ENCODE assay signal across 8 mouse cellular contexts in the genomic region with DNA sequence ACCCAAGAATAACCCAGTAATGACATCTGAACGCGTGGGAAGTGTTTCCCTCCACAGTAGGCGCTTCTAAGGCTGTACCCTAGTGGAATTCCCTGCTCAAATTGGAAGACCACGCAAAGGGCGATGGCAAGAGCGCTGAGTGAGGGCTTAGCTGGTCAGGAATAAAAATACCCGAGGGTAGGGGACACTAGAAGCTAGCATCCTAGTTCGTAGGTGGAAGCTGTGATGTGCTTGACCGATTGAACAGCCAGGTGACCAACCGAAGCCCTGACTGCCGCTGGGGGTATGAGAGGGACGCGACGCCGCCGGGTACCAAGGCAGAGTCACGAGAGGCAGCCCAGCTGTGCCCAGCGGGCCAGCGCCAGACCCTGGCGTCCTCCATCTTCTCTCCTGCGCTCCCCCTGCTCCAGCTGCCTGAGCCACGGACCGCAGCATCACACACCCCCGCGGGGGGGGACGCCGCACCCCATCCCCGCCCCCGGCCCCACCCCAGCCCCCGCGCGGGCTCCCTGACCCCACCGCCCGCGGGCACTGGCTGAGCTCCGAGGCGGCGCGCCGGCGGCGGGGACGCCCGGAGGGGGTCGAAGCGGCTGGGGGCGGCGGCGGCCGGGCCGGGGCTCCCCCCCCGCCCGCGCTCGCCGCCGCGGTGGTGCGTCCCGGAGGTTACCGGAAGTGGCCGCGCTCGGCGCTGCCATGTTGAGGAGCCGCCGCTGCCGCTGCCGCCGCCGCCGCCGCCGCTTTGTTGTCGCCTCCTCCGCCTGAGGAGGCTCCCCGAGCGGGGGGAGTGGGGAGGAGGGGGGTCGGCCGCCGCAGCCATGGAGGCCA. TPM values are rescaled to one million over a fixed set of nuclear protein-coding genes. Genes with fewer than 3 reads are reported as not detected.
DNase-seq lines count a peak whose midpoint lies in the region; ATAC-seq and TF ChIP-seq lines count a peak whose summit lies in the region.

A gene (plus strand): TSS at position 694 of the 825 bp plus-strand sequence.

- WGBS in forebrain, embryonic 10.5 days, result under 1% methylated on average over 75 of the region's 81 CpGs
- WGBS in heart, embryonic 13.5 days, result under 1% methylated on average over 41 of the region's 81 CpGs
- WGBS in kidney, postnatal 0 days, result under 1% methylated on average over 49 of the region's 81 CpGs
- under 1% methylated on average over 62 of the region's 81 CpGs for WGBS in liver, embryonic 13.5 days (ENCODE audit: insufficient replicate concordance)

- peak within 1 kb of the TSS; percentile 99 for H3K9ac ChIP-seq in heart, embryonic 13.5 days
- peak within 1 kb of the TSS; percentile 98 for H3K9ac ChIP-seq in kidney, postnatal 0 days (ENCODE audit: low read depth, low read length)
- peak within 1 kb of the TSS; percentile 91 for H3K9ac ChIP-seq in liver, embryonic 13.5 days

- H3K36me3 ChIP-seq in forebrain, embryonic 10.5 days (replicated peaks), result peaks cover 2% of the 10 kb centered on the region
- H3K36me3 ChIP-seq in heart, embryonic 13.5 days, result no peaks in the 10 kb centered on the region
- no peaks in the 10 kb centered on the region for H3K36me3 ChIP-seq in kidney, postnatal 0 days (ENCODE audit: insufficient read depth, low read length)
- no peaks in the 10 kb centered on the region for H3K36me3 ChIP-seq in liver, embryonic 13.5 days
- peaks cover 3% of the 10 kb centered on the region; the same call in 1 of the 2 replicates for H3K36me3 ChIP-seq in splenic B cell, adult 2 months (ENCODE audit: control insufficient read depth, insufficient read depth, low read length, poor library complexity, severe bottlenecking)

- peak within 1 kb of the TSS; percentile 96 for H3K4me3 ChIP-seq in forebrain, embryonic 10.5 days
- H3K4me3 ChIP-seq in heart, embryonic 13.5 days, result peak within 1 kb of the TSS; percentile 96
- peak within 1 kb of the TSS; percentile 100 for H3K4me3 ChIP-seq in kidney, postnatal 0 days (replicated peaks; ENCODE audit: low read depth, low read length)
- H3K4me3 ChIP-seq in liver, embryonic 13.5 days (replicated peaks), result peak within 1 kb of the TSS; percentile 92

- peak within 1 kb of the TSS; percentile 95 for H3K4me2 ChIP-seq in heart, embryonic 13.5 days
- H3K4me2 ChIP-seq in kidney, postnatal 0 days (ENCODE audit: low read length), result peak within 1 kb of the TSS; percentile 90
- H3K4me2 ChIP-seq in liver, embryonic 13.5 days, result peak within 1 kb of the TSS; percentile 92

- peak within 1 kb of the TSS; percentile 100 for H3K27ac ChIP-seq in forebrain, embryonic 10.5 days
- peak within 1 kb of the TSS; percentile 98 for H3K27ac ChIP-seq in heart, embryonic 13.5 days (replicated peaks)
- H3K27ac ChIP-seq in kidney, postnatal 0 days, result peak within 1 kb of the TSS; percentile 98
- peak within 1 kb of the TSS; percentile 89 for H3K27ac ChIP-seq in liver, embryonic 13.5 days

- peaks cover 45% of the 10 kb centered on the region for H3K4me1 ChIP-seq in forebrain, embryonic 10.5 days
- peaks cover 39% of the 10 kb centered on the region for H3K4me1 ChIP-seq in heart, embryonic 13.5 days
- peaks cover 24% of the 10 kb centered on the region for H3K4me1 ChIP-seq in kidney, postnatal 0 days (replicated peaks; ENCODE audit: insufficient read depth, low read length)
- peaks cover 40% of the 10 kb centered on the region for H3K4me1 ChIP-seq in liver, embryonic 13.5 days (replicated peaks)

- TF ChIP-seq CTCF in kidney, postnatal 0 days (IDR thresholded peaks at IDR 0.05; ENCODE audit: low read depth), result no peak

- ATAC-seq in CD4-positive, CD25-positive, alpha-beta regulatory T cell, adult 4 months, result peak; percentile 64
- peak; percentile 72 for ATAC-seq in heart, embryonic 13.5 days (ENCODE audit: extremely low read depth, insufficient number of reproducible peaks, low FRiP score, low TSS enrichment)
- peak; percentile 84 for ATAC-seq in kidney, postnatal 0 days (replicated peaks; ENCODE audit: low FRiP score, low read depth)
- peak; percentile 83 for ATAC-seq in liver, embryonic 13.5 days (ENCODE audit: low read depth)

- no peaks in the 10 kb centered on the region for H3K27me3 ChIP-seq in forebrain, embryonic 10.5 days (ENCODE audit: poor library complexity, severe bottlenecking)
- no peaks in the 10 kb centered on the region for H3K27me3 ChIP-seq in heart, embryonic 13.5 days (replicated peaks)
- H3K27me3 ChIP-seq in kidney, postnatal 0 days (ENCODE audit: insufficient read depth, low read length), result no peaks in the 10 kb centered on the region
- no peaks in the 10 kb centered on the region; the same call in 1 of the 2 replicates for H3K27me3 ChIP-seq in liver, embryonic 13.5 days
- H3K27me3 ChIP-seq in splenic B cell, adult 2 months (ENCODE audit: control insufficient read depth, insufficient read depth, low read length, poor library complexity, severe bottlenecking), result no peaks in the 10 kb centered on the region

- DNase-seq in c-Kit-negative CD71-positive TER-119-positive erythroid progenitor cells, embryonic 14.5 days (ENCODE audit: low read depth, low spot score), result peak; percentile 70
- peak; percentile 85 for DNase-seq in forebrain, embryonic 10.5 days (ENCODE audit: extremely low spot score, low spot score)
- peak; percentile 87 for DNase-seq in kidney, postnatal 0 days (ENCODE audit: low spot score)
- peak; percentile 70 for DNase-seq in liver, embryonic 13.5 days
- DNase-seq in natural killer cell, adult 2 months (ENCODE audit: low spot score in 2 of 2), result peak; percentile 72 to 77
- peak; percentile 81 for DNase-seq in splenic B cell, adult 2 months (ENCODE audit: low read depth, low spot score)

- H3K9me3 ChIP-seq in forebrain, embryonic 10.5 days, result no peaks in the 10 kb centered on the region
- no peaks in the 10 kb centered on the region for H3K9me3 ChIP-seq in heart, embryonic 13.5 days
- H3K9me3 ChIP-seq in kidney, postnatal 0 days (replicated peaks; ENCODE audit: low read length), result no peaks in the 10 kb centered on the region
- H3K9me3 ChIP-seq in liver, embryonic 13.5 days (replicated peaks), result no peaks in the 10 kb centered on the region

RNA-seq across cellular contexts. Expression of the gene that starts here (rescaled TPM):
- polyA plus RNA-seq in CD4-positive, CD25-positive, alpha-beta regulatory T cell, adult 4 months (2017; shearing (Covaris generic)), result 10 to 100 TPM; 23.6 to 25.6 TPM
- 61.6 and 62.6 TPM in 2 replicates for polyA plus RNA-seq in forebrain, embryonic 10.5 days (2016; fragmentation: Nextera tagmentation; extraction: Ambion mirVana)
- polyA plus RNA-seq in heart, embryonic 13.5 days (2015; fragmentation: Nextera tagmentation; extraction: Ambion mirVana), result 21.9 and 22.1 TPM in 2 replicates
- polyA plus RNA-seq in kidney, postnatal 0 days (2015; fragmentation: Nextera tagmentation; extraction: Ambion mirVana), result 38.8 and 39.8 TPM in 2 replicates
- polyA plus RNA-seq in liver, embryonic 13.5 days (2015; fragmentation: Nextera tagmentation; extraction: Ambion mirVana), result 7.6 and 10.4 TPM in 2 replicates

Comparison
In these comparisons a context has a peak if more than half of its experiments do, and no peak if none do; other contexts are left out.
1. Peak in every context shown above with its lines: DNase-seq, ATAC-seq, H3K4me3 ChIP-seq and H3K27ac ChIP-seq.